Mouse (Mus musculus): ENCODE measurements around the gene Ceacam2.
A peak's percentile ranks its signal among the peaks of the same experiment; 100 is the strongest.
"Not testable (repeated sequence)": the region's sequence is repeated elsewhere in the genome, so short reads cannot be mapped to it uniquely, and the experiment has no call there.

The Ceacam2 gene

GRCm38 (mm10) chr7:25483133-25483735, 56.4 kb downstream of the Ceacam2 start:
- DNase-seq (ENCODE audit: low read depth, low spot score), result no peak

- not testable (repeated sequence) for DNase-seq (ENCODE audit: low read depth, low spot score)
Observed at GRCm38 (mm10) chr7:25480791-25481190, 58.9 kb downstream of the Ceacam2 start.

GRCm38 (mm10) chr7:25479440-25479839, 60.2 kb downstream of the Ceacam2 start:
- peak; percentile 64 for DNase-seq (ENCODE audit: low read depth, low spot score)

GRCm38 (mm10) chr7:25477752-25478093, 61.9 kb downstream of the Ceacam2 start:
- DNase-seq (ENCODE audit: low read depth, low spot score), result not testable (repeated sequence)

- peak; percentile 42 for DNase-seq (ENCODE audit: low read depth, low spot score)
Observed at GRCm38 (mm10) chr7:25477091-25477751, 62.4 kb downstream of the Ceacam2 start, which contains the start of gene Ceacam1. Gene Ceacam1, minus strand, starts transcription at chr7:25477603.

GRCm38 (mm10) chr7:25471821-25472220, 67.8 kb downstream of the Ceacam2 start:
- not testable (repeated sequence) for DNase-seq (ENCODE audit: low read depth, low spot score)

Measured in 3T3-L1 (cell line).